Mouse (Mus musculus) neutrophil, adult 59 days (primary cell): Measurements from ENCODE around the gene Ackr2. TPM values are rescaled to one million over a fixed set of nuclear protein-coding genes. Genes with fewer than 3 reads are reported as not detected.

Experiments used
- total RNA-seq, 2 experiments: library from RNA; stranded (reverse); gene quantifications; 1 replicate in 1 of 2; 2 replicates in 1 of 2; pipeline ENCODE4 v1.2.4; 2023

The Ackr2 gene
- not detected for total RNA-seq

GRCm38 (mm10) chr9:121898245-121898644 is at the start of gene Ackr2:
Gene Ackr2 (plus strand): TSS chr9:121898355.

GRCm38 (mm10) chr9:121858153-121858488 is 40.0 kb upstream of the Ackr2 start, which contains the start of gene Higd1a:
Gene Higd1a (minus strand): TSS chr9:121858362.

DNA sequence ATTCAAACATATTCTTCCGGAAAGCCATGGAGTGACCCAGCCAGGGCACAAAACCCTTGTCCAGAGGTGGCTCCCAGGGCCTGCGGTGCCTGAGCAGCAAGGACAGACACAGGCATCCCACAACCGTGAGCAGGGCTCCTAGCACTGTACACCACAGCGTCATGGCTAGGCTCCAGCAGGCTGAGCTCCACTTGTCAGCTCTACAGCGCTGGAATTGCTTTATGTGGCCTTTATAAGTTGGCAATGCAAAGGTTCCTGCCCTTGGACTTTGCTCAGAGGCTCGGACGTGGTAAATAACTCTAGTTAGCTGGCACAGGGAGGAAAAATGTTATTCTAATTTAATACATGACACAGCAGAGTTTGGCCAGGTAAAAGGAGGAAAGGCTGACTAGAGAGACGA is 17.9 kb downstream of the Ackr2 start, which contains the start of gene Cyp8b1:
Cyp8b1 (minus strand) TSS at position 204 of the 400 bp plus-strand sequence.

DNA sequence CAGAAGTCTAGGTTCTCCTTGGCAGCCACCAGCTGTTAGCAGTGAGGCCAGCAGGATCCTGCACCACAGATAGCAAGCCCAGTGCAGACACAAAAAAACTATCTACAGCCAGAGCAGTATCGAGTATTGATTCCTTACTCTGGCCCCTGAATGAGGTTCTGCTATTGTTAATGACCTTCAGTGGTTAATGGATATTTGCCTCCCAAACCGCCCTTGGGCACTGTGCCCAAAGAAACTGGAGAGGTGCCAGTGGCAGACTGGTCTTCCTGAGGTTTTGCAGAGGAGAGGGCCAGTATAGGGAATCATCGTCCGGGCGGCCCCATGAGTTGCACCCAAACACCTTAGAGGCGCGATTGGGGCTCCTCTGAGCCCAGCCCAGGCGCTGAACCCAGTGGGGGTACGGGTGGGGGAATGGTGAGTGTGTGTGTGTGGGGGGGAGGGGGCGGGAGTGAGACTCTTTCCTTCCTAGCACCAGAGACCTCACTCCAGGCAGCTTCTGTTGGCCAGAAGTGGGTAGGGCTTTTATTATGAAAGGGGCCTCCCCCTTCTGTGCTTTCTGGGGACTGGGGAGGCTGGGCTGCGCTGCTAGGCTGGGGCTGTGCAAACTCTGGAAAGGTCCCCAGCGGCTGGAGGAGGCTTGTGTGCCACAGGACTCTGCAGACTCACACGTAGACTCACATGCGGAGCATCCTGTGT is 52.4 kb downstream of the Ackr2 start, which contains the start of gene Fam198a:
Fam198a (plus strand) TSS at position 571 of the 696 bp plus-strand sequence.

Other genes with a start within 250 kb of the Ackr2 start
- 10 to 100 TPM; 28.1 to 36.0 TPM for gene Sec22c, start 192.9 kb upstream of the Ackr2 start, total RNA-seq
- 10 to 100 TPM; 16.4 to 21.6 TPM for gene Ss18l2, start 188.0 kb upstream of the Ackr2 start, total RNA-seq
- gene Nktr, start 179.2 kb upstream of the Ackr2 start, total RNA-seq, result 100 to 1,000 TPM; 174 to 197 TPM
- under 1 TPM; 0.24 to 0.29 TPM for gene Zfp651, start 139.0 kb upstream of the Ackr2 start, total RNA-seq
- gene Klhl40, start 120.7 kb upstream of the Ackr2 start, total RNA-seq, result not detected
- not detected for gene Hhatl, start 105.8 kb upstream of the Ackr2 start, total RNA-seq
- gene Ccdc13, start 58.9 kb upstream of the Ackr2 start, total RNA-seq, result under 1 TPM in 1 of 2 experiments, not detected in 1; 0.15 TPM
- 10 to 100 TPM; 31.9 to 32.1 TPM for gene Higd1a, start 40.0 kb upstream of the Ackr2 start, total RNA-seq
- under 1 TPM in 1 of 2 experiments, not detected in 1; 0.18 TPM for gene Cyp8b1, start 17.9 kb downstream of the Ackr2 start, total RNA-seq
- under 1 TPM in 1 of 2 experiments, not detected in 1; 0.35 TPM for gene Fam198a, start 52.6 kb downstream of the Ackr2 start, total RNA-seq
- gene Pomgnt2, start 98.8 kb downstream of the Ackr2 start, total RNA-seq, result under 1 TPM; 0.66 to 0.87 TPM
- 100 to 1,000 TPM; 160 to 163 TPM for gene Snrk, start 218.9 kb downstream of the Ackr2 start, total RNA-seq